Mouse (Mus musculus): Measurements from ENCODE around the gene Ano5. TPM values are rescaled to one million over a fixed set of nuclear protein-coding genes. Genes with fewer than 3 reads are reported as not detected.

The Ano5 gene
- total RNA-seq, 2 experiments from 2014 or later, result 0.08 to 0.22 TPM

GRCm38 (mm10) chr7:51627666-51628065, 116.8 kb downstream of the Ano5 start:
- intact Hi-C loops (cut with DNase I), result no loop called here
- DNase-seq, result no peak

- intact Hi-C loops (cut with DNase I), result no loop called here
- no peak for DNase-seq
Measured at GRCm38 (mm10) chr7:51628349-51628748, 117.5 kb downstream of the Ano5 start.

GRCm38 (mm10) chr7:51629206-51629605, 118.4 kb downstream of the Ano5 start:
- intact Hi-C loops (cut with DNase I), result no loop called here
- no peak for DNase-seq

GRCm38 (mm10) chr7:51631171-51631570, 120.3 kb downstream of the Ano5 start:
- no peak for DNase-seq
- intact Hi-C loops (cut with DNase I), result no loop called here

GRCm38 (mm10) chr7:51632543-51633229, 121.9 kb downstream of the Ano5 start:
- intact Hi-C loops (cut with DNase I), result no loop called here

GRCm38 (mm10) chr7:51633230-51633844, 122.5 kb downstream of the Ano5 start:
- intact Hi-C loops (cut with DNase I), result no loop called here
- no peak for DNase-seq

More at GRCm38 (mm10) chr7:51632543-51633229, 121.9 kb downstream of the Ano5 start:
- no peak for DNase-seq

Other genes with a start within 250 kb of the Ano5 start
- gene Slc17a6, start 111.0 kb downstream of the Ano5 start, total RNA-seq (2021), result not detected